Mouse (Mus musculus) common myeloid progenitor, adult 5-6 weeks (primary cell): ENCODE measurements around the gene Fbxw8. TPM values are rescaled to one million over a fixed set of nuclear protein-coding genes. Genes with fewer than 3 reads are reported as not detected.
A peak's percentile ranks its signal among the peaks of the same experiment; 100 is the strongest.

Source experiments
- ATAC-seq: replicated peaks from 2 replicates; pipeline ENCODE4 v1.8.0; 2016; ENCODE audit warnings: low read depth, mild to moderate bottlenecking, moderate TSS enrichment, inconsistent platforms; ENCODE audit not compliant: poor library complexity, severe bottlenecking
- total RNA-seq: library from RNA; stranded (forward); fragments of 200-1000, 187-1606 nt; gene quantifications from 2 replicates; pipeline ENCODE4 v1.2.3, GENCODE M21; 2017

Gene Fbxw8
- total RNA-seq, 1 experiment from 2014 or later = 23.7 TPM

GRCm38 (mm10) chr5:118081374-118081949, 73.8 kb downstream of the Fbxw8 start:
- ATAC-seq = no peak

DNA sequence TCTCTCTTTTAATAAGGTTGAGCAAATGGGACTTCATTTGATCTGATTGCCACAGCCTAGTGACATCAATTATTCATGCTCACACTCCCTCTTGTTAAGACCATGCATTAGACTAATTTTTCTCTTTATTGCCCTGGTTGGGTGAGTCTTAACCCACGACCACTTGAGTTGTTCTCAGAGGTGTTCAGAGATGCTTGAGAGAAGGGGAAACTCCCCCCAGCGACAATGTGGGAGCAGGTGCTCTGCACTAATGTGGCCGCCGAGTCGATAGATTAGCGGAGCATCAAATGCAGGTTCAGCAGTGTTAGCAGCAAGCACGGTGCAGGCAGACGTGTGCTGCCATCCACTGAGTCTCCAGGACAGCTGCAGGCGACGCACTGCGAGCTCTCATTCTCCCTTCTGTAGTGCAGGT, 75.4 kb downstream of the Fbxw8 start:
- no peak for ATAC-seq

- no peak for ATAC-seq
Observed at GRCm38 (mm10) chr5:118079354-118079753, 75.9 kb downstream of the Fbxw8 start.

DNA sequence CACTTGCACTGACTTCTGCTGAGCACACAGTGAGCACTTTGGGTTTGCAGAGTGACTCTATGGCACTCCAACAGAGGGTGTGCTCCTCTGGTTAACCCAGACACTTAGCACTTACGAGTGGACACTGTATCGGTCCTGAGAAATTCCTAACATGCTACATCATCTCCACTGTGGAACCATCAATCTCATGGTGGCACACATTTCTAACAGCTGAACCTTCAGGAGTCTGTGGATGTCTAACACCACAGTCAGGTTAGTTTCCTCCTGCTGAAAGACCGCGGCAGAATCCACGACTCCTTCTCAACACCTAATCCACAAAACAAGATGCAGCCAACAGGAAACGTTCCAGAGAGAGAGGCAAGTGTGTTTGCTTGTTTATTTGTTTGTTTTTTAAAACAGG, 76.7 kb downstream of the Fbxw8 start:
- ATAC-seq = no peak

DNA sequence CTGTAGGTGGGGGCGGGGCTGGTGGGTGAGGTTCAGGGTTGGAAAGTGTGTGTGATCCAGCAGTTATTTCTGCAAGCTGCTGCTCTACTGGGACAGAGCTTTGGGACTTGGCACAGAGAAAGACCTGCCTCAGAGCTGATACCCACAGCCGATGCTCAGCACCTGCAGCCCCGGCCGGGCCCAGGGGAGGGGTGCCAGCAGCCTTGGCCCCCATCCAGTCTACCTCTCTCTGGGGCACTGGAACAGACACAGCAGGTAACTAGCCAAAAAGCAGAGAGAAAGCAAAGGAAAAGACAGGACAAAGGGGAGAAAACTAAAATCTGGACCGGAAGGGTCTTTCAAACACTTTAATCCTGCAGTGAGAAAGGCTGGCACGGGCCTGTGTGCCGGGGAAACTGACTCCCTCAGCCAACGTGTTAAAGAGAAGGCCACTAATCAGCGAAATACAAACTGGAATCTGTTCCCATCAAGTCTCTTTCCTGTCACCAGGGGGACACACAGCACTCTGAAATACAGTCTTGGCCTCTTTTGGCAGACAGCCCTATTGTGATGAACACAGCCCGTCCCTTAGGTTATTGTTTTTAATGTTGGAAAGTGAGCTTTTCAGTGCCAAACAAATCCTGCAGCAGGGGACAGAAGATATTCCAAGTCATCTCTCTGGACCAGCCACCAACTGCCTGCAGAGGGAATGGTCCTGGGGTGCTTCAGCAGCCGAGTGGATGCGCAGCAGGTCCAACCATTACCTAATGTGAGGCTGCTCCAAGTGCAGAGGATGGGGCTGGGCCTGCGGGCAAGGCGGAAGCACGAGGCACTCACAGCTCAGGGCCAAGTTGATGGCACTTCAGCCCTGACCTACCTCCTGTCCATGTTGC, 78.3 kb downstream of the Fbxw8 start:
- ATAC-seq = no peak

GRCm38 (mm10) chr5:118073213-118073773, 82.0 kb downstream of the Fbxw8 start:
- ATAC-seq = no peak

DNA sequence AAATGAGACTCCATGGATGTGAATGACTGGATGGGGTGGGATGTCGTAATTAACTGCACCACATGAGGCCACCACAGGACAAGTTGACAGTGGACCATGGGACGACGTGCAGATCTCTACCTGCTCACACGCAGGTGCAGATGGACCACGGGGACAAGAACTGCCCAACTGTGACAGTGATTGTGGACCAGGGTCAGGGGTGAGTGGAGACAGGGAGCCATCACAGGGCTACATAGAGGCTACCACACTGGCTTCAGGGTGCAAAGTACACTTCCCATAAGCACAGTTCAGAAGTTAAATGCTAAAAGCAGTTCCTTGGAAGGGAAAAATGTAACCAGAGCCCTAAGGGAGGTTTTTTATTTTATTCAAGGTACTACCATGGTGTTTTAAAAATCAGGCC, 83.5 kb downstream of the Fbxw8 start:
- no peak for ATAC-seq

DNA sequence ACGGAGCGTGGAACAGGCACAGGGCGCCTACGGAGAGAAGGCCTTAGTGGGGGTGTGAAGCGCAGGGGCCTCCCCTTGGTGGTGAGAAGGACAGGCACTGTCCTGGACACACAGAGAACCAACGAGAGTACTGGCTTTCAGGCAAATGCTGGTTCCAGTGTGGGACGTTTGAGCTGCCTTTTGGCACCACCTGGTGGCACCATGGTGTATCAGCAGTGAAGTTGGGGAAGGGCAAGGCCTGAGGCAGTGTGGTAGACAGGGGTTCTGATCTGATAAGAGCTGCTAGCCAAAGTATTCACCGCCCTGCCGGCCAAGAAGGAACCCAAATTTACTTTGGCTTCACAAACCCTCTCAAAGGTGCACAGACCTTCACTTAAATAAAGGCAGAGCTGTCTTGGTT, 85.9 kb downstream of the Fbxw8 start:
- peak; percentile 90 for ATAC-seq

DNA sequence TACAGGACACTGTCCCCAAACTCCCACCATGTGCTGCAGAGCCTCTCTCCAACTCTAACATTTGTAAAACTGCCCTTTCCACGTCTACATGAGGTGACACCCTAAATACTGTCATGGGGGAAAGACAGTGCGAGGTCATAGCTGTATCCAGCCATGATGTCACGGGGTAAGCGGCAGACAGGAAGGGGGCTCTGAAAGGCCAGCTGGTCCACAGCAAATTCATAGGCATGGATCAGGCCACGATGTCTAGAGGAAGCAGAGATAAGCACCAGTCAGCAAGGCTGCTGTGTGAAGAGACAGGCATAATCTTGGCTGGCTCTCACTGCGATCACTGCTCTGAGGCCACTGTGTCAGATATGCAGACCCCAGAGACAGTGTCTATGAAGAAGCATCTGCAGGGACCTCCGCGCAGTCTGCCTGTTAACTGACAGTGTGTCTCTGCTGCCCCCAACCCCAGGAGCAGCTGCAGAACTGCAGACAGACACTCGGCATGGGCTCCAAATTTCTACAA, 87.2 kb downstream of the Fbxw8 start:
- ATAC-seq = no peak

DNA sequence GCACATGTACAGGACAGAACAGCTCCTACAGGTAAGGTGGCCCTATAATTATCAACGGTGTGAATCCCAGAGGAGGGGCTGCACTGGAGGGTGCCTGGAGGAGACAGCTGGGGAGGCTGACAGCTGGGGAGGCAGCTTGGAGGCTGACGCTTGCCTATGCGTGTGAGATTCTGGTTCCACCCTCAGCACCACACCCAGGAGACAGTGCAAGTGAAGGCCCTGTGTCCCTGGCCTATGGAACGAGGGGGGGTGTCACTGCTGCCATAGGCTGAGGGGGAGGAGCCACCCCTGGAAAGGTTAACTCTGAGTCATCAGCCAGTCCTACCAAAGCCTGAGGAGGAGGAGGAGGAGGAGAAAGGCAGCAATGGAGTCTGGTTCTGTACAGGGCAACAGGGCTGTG, 87.7 kb downstream of the Fbxw8 start:
- ATAC-seq = no peak

DNA sequence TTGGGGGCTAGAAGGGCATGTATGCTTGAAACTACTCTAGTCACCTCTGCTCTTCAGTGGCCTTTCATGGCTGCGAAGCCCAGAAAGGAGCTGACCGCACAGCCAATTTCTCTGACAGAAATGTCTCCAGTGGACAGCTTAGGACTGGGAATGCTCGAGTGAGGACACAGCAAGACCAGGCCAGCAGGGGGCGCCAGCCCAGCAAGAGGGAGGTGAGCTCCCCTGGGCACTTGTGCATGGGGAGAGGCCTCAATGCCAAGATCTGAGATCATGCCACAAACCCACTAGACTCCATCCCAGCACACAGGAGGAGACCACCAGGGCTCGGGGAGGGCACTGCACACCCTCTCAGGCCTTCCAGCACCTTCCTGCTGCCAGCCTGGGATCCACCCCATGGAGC, 88.4 kb downstream of the Fbxw8 start:
- ATAC-seq = peak; percentile 33

DNA sequence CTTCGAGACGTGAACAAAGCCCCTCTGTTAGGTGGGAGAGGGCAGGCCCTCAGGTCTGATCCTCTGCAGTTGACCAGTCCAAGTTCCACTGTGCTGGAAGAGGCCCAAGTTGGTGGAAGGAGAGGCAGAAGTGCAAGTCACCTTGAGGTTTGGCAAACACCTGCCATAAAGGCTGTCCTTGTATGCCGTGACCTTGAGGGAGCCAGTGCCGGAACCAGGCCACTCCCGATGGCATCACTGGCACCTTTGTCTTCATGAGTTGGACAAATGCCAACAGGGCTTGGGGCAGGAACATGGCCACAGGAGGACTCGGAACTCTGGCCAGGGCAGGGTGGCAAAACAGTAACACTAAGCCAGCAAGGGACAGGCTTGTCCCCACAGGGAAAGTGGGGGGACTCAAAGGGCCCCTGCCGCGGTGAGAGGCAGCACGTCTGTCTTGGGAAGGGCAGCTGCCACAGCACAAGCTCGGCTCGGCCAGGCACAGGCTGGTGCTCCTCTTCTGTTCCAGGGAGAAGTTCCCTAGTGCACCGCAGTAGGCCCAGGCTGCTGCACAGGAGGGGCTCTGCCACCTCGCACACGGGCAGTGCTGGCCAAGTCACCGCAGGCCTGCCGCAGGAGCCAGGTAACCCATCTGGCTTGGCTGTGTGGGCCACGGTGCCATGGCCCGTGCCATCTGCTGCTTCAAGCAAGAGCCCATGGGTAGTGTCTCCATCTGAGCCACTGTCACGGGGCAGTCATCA, 89.6 kb downstream of the Fbxw8 start:
- ATAC-seq = no peak

GRCm38 (mm10) chr5:118064284-118064901, 90.9 kb downstream of the Fbxw8 start:
- no peak for ATAC-seq

- no peak for ATAC-seq
Observed at GRCm38 (mm10) chr5:118063181-118063621, 92.1 kb downstream of the Fbxw8 start.

GRCm38 (mm10) chr5:118061391-118061790, 93.9 kb downstream of the Fbxw8 start:
- no peak for ATAC-seq

DNA sequence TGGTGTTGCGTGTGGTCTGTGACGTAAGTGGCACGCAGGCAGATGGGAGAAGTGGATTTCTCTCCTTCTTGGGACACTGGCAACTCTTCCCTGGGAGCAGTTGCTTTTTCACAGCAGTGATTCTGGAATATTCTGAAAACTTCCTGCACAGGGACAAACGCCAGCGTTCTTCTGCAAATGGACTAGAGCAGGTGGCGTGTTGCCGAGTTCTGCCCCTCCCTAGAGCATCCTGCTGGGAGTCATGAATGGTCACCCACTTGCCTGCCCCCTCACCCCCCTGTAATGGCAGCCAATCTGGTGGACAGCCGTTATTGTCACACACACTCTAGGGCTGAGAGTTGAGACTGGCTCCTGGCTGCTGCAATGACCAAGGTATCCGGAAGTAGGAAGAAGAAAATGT, 95.6 kb downstream of the Fbxw8 start:
- ATAC-seq = no peak

- ATAC-seq = peak; percentile 65
Observed at GRCm38 (mm10) chr5:118058858-118059257, 96.4 kb downstream of the Fbxw8 start.

- ATAC-seq = no peak
Observed at GRCm38 (mm10) chr5:118057508-118058111, 97.7 kb downstream of the Fbxw8 start.

GRCm38 (mm10) chr5:118053205-118053604, 102.1 kb downstream of the Fbxw8 start:
- no peak for ATAC-seq
